Mouse (Mus musculus) thymus, adult 2 months (tissue): ENCODE data around the gene Fam219b.

Source experiments
- CTCF ChIP-seq: fragments of 200-500 bp; IDR thresholded peaks from 2 replicates; pipeline ENCODE4 v1.5.1; 2012; ENCODE audit warnings: mild to moderate bottlenecking, control low read depth, low read length, moderate library complexity, borderline replicate concordance; ENCODE audit not compliant: control insufficient read depth, poor library complexity, insufficient read depth; ENCODE audit errors: extremely low read depth
- POLR2A ChIP-seq: fragments of 200-500 bp; IDR thresholded peaks from 2 replicates; pipeline ENCODE4 v1.6.1; 2012; ENCODE audit warnings: mild to moderate bottlenecking, low read length, control low read depth, moderate library complexity; ENCODE audit not compliant: control insufficient read depth, poor library complexity, insufficient read depth; ENCODE audit errors: extremely low read depth

DNA sequence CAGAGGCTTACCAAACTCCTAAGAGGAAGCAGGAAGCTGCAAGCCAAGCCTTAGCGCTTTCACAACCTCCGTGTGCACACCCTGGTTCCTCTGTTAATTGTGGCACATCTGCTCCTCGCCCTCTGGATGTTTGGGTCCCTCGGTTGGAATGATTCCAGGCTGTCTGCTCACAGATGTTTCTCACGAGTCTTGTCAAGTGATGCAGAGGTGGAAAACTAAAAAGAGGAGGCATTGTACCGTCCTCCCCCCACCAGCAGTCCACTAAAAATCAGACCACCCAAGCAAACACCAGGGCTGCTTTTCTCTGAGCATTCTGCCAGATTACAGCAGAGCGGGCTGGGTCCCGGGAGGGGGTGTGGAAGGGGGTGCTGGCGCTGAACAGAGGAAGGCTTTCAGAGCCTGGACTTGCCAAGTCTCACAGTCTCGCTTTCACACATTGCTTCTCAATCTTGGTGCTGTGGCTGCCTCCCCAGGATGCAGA, 28.5 kb downstream of the Fam219b start:
- TF ChIP-seq POLR2A = no peak
- TF ChIP-seq CTCF = no peak
